Mouse (Mus musculus) layer of hippocampus, adult 18-20 months (tissue): ENCODE results near the gene Cib3. TPM values are rescaled to one million over a fixed set of nuclear protein-coding genes. Genes with fewer than 3 reads are reported as not detected.

Experiments used
- DNase-seq, 2 experiments: peaks; one replicate each; pipeline ENCODE4 v3.0.0; 2022; ENCODE audit warnings: low spot score in 2 of 2
- long read RNA-seq: library from polyadenylated mRNA; stranded (forward); transcript quantifications from one replicate; pipeline ENCODE4 v2.0.0, GENCODE M21; 2021
- total RNA-seq, 2 experiments: library from RNA; stranded (reverse); gene quantifications; 2 replicates each; pipeline ENCODE4 v1.2.3; 2021

The Cib3 gene
- total RNA-seq: under 1 TPM in 1 of 2 experiments, not detected in 1; 0.47 TPM
- long read RNA-seq: 0 reads

DNA sequence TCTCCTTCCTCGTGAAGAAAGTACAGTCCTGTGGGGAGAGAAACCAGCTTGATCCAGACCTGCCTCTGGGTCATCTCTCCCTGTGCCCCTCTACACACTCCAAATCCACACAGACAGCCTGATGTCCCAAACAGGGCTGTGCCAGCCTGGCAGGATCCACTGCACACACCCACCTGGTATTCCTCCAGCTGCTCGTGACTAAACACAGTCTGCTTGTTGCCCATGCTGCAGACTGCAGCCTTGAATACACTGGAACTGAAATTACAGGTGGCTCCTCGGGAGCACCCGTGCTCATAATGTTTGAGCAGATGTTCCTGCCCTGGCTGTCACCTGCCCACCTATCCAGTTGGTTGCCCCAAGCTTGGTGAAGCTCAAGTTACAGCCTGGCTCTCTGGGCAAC is at the start of gene Cib3:
Gene Cib3, minus strand, starts transcription at position 87 of the 400 bp plus-strand sequence.
- DNase-seq: peak in 1 of 2 experiments; percentile 12

- no peak for DNase-seq
Measured at GRCm38 (mm10) chr8:72261872-72262271, 49.2 kb upstream of the Cib3 start.

DNA sequence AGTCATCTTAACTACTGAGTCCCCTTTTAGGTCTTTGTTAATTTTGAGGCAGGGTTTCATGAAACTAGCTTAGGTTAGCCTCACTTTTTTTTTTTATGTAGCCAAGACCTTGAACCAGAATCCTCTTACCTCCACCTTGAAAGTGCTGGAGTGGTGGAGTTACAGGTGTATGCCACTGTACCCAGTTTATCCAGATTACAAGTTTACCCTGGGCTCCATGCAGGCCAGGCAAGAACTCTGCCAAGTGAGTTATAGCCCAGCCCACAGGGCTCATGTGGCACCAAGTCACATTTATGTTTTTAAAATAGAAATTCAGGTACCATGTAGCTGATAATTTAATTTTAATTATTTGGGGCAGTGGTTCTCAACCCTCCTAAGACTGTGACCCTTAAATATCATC is 48.8 kb upstream of the Cib3 start:
- DNase-seq: no peak

- DNase-seq: no peak
Measured at GRCm38 (mm10) chr8:72261019-72261418, 48.4 kb upstream of the Cib3 start.

- no peak for DNase-seq
Measured at GRCm38 (mm10) chr8:72260585-72260984, 47.9 kb upstream of the Cib3 start.

GRCm38 (mm10) chr8:72259862-72260261 is 47.2 kb upstream of the Cib3 start:
- DNase-seq: no peak

DNA sequence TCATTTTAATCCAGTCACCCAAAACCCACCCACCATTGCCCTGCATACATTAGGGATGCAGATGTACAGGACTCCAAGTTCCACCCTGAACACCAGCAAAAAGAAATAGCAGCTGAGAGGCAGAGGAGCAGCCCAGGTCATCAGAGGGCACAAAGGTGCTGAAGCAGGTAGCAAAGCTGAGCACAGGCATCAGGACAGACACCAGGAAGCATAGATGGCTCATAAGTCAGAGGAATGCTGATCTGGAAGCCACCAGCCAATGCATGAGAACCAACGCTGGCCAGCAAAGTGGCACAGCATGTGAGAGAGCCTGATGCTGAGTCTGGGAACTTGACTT is 45.2 kb upstream of the Cib3 start:
- no peak for DNase-seq

DNA sequence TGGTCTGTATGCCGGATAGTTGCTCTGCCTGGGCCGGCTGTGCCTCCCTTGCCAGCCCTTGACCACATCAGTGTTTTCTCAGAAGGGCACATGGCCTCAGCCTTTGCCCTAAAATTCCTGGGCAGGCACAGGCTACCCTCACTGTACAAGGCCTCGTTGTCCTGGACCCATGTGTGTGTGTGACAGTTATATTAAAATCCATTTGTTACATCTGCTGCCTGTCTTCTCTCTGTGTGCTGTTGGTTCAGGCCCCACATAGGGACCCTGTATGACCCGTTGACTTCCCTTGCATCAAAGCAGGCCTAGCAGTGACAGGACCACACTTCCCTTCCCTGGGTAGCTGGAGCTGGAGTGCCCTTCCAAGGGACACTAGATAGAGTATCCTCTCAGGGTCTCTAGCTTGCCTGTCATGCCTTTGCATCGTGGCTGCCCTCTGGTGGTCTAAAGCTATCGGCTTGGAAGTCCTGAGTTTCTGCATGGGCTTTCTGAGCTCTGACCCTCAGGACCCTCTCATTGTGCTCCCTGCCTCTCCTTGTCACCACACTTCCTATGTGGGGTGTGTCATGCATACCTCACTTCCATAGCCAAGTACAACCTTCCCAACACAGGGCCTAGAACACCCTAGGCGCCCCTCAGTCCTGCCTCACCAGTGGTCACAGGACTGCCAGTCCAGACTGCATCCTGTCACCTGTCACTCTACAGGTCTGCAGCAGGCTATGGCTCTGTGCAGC is 44.7 kb upstream of the Cib3 start:
- peak in 1 of 2 experiments; percentile 41 for DNase-seq

DNA sequence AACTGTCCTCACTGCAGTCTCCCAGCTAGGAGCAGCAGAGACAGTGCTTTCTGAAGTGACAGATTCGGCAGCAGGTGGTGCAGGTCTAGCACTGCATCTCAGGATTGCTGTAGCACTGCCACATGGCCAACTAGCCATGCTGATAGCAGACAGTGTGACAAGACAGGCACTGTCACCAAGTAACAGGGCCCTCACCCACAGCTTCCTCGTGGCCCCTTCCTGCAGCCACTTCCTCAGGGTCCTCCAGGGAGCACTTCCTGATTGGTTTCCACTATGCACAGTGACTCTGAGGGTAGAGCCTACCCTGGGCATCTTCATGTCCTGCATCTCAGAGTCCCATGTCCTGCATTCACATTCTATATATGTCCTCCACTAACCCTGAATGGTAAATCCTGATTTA is 32.0 kb upstream of the Cib3 start:
- no peak for DNase-seq

- DNase-seq: no peak
Measured at GRCm38 (mm10) chr8:72242226-72242625, 29.6 kb upstream of the Cib3 start.

- DNase-seq: no peak
Measured at GRCm38 (mm10) chr8:72240951-72241350, 28.3 kb upstream of the Cib3 start.

GRCm38 (mm10) chr8:72240403-72240763 is 27.7 kb upstream of the Cib3 start:
- no peak for DNase-seq

DNA sequence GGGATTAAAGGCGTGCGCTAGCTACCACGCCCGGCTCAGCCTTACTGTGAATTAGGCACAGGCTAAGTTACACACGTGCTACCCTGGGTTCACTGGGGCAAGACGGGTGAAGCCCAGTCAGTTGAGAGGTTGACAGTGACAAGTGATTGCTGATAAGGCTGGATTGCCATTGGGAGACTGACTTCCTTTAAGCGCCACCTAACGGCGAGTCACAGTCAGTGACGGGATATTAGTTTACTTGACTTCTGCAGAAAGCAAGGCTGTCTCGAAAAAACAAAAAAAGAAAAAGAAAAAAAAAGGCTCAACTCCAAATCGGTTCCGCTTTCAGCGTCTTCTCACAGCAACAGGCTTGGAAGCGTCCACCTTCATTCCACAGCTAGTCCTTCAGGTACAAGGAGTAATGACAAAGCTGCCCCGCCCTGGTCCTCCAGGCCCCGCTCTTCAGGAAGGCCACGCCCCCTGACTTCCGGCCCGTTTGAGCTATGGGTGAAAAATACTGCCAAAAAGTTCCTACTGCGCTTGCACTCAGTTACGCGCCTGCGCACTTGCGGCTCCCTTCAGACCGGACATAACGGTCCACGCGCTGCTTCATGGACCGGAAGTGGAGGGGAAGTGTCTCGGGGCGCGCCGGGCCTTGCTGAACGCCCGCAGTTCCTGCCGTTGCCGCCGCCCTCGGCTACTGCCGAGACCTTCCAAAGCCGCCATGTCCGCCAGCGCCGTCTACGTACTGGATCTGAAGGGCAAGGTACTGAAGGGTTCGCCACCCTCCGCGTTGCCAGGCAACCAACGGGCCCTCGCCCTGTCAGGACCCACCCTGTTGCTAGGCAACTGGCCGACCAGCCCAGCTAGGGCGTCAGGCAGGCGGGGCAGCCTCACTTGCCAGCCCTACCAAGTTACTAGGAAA is 27.1 kb upstream of the Cib3 start, which contains the start of gene Ap1m1:
Gene Ap1m1, plus strand, starts transcription at position 520 of the 904 bp plus-strand sequence.
- DNase-seq: peak; percentile 96 to 98

DNA sequence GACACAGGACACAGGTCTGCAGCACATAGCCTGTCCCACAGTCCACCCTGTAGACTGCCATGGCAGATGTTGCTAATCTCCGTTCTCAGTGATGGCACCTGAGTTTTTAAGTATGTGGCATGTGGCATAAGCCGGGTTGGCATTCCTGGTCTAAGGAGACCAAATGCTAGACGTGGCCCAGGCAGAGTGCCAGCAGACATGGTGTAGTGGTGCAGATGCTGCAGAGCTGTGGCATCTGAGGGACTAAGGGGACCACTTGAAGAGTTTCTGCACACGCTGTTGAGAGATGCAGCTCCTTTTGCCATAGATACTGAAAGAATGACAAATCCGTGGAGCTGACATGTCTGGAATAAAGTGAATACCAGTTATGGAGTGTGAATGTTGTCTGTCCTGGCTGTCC is 10.0 kb upstream of the Cib3 start:
- DNase-seq: no peak

DNA sequence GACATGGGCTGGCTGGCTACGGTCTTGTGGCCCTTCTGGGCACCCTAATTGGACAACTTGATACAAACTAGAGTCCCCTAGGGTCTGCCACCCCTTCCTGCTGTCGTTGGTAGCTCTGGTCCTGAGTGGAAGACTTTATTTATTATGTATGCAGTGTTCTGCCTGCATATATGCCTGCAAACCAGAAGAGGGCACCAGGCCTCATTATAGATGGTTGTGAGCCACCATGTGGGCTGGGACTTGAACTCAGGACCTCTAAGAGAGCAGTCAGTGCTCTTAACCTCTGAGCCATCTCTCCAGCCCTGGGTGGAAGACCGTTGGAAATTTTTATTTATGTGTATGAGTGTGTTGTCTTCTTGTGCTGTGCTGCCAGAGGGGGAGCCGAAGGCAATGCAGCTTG is 8.1 kb upstream of the Cib3 start:
- no peak for DNase-seq

DNA sequence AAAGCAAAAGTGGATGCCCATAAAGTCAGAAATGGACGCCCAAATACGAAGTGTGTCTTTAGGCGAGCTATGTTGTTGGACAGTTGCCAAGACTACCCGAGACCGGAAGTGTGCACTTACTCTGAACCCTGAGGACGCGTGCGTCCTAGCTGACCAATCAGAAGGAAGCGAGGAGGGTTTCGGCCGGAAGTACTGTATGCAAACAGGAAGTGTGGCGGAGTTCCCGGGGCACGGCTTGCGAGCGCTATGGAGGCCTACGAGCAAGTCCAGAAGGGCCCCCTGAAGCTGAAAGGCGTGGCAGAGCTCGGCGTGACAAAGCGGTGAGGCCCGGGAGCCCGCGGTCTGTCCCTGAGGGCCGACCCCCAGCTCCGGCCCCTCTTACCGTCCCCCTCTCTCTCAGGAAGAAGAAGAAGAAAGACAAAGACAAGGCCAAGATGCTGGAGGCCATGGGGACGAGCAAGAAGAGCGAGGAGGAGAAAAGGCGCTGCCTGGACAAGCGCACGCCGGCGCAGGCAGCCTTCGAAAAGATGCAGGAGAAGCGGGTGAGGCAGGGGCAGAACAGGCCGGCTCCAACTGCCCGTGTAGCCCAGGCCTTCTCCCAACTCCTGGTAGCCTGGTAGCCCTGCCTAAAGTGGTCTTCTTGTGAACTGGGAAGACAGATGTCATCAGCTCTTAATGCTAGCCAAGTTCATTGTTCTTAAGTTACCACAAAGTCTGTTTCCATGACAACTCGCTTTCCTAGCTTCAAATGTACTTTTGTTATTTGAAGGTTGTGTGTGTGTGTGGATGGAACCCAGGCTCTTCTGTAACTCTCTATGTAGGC is 7.1 kb upstream of the Cib3 start, which contains the start of gene Fam32a:
Gene Fam32a, plus strand, starts transcription at position 190 of the 823 bp plus-strand sequence.
- DNase-seq: peak; percentile 83 to 93

- DNase-seq: no peak
Measured at GRCm38 (mm10) chr8:72218781-72219540, 6.3 kb upstream of the Cib3 start.

DNA sequence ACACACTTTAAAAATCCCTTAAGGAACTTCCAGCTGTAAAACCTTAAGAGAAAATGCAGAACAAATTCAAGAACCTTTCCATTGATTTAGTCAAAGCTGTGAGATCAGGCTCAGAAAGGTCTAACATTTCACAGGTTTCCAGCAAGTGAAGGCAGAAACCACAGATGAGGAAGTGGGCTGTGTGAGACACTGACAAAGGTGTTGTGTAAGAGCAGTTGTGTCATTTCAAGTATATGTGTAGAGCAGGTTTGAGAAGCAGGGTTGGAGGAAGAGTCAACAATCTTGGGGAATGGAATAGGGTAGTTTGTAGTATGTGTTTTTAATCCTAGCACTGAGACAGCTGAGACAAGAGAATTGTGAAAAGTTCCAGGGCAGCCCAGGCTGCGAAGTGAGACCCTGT is 3.2 kb upstream of the Cib3 start:
- DNase-seq: no peak

- no peak for DNase-seq
Measured at GRCm38 (mm10) chr8:72215060-72215459, 2.4 kb upstream of the Cib3 start.

DNA sequence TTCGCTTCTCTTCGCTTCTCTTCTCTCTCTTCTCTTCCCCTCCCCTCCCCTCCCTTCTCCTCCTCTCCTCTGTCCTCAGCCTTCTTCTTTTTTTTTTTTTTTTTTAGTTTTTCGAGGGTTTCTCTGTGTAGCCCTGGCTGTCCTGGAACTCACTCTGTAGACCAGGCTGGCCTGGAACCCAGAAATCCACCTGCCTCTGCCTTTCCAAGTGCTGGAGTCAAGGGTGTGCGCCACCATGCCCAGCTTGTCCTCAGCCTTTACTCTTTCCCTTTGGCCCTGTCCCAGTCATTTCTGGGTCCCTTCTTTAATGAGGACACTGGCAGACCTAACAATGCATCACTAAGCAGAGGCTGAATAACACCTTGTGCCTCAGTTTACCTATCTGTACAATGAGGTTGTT is 899 bp upstream of the Cib3 start, which contains the start of gene Gm11034:
Gene Gm11034, minus strand, starts transcription at position 101 of the 400 bp plus-strand sequence.
- DNase-seq: no peak

GRCm38 (mm10) chr8:72211846-72212245 is 791 bp downstream of the Cib3 start:
- no peak for DNase-seq
